Mouse (Mus musculus): ENCODE results near the gene Pkig. TPM values are rescaled to one million over a fixed set of nuclear protein-coding genes. Genes with fewer than 3 reads are reported as not detected.

The Pkig gene
- polyA plus RNA-seq, 1 experiment from 2014 or later, result 66.3 TPM

DNA sequence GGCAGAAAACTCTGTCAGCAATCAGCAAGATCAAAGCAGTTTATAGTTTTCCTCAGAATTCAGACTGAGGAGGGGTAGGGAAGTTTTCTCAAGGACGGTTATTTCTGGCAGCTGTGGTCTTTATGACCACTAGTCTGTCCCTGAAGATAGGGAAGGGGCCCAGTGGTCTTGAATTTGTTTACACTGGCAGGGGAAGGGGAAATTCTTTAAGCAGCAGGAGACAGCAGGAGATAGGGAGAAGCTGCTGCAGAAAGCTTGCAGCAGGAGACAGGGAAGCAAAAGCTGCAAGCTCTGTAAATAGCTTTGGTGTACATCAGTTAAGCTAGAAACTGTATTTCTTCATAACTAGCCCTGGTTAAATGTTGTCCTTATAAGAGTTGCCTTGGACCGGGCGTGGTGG is 16.5 kb upstream of the Pkig start:
- Histone ChIP-seq H3K27me3 (ENCODE audit: control insufficient read depth, insufficient read depth, low read length) (no peaks in the 10 kb centered on the region), H3K9ac (ENCODE audit: low read length) (no peak overlapping the region), H3K4me3 (ENCODE audit: low read depth, low read length) (no peak overlapping the region), H3K4me1 (replicated peaks; ENCODE audit: control insufficient read depth, insufficient read depth) (no peaks in the 10 kb centered on the region), H3K4me2 (replicated peaks; ENCODE audit: low read depth) (no peak overlapping the region), H3K36me3 (ENCODE audit: control insufficient read depth, insufficient read depth, low read length) (0 out of 2 replicates have a peak, but pooled peaks cover 1% of the 10 kb centered on the region), H3K9me3 (ENCODE audit: control insufficient read depth, low read length) (no peaks in the 10 kb centered on the region), H3K27ac (replicated peaks) (no peak overlapping the region)
- TF ChIP-seq EP300 (optimal IDR thresholded peaks at IDR 0.05), result no peak
- no peak for TF ChIP-seq CTCF (IDR thresholded peaks at IDR 0.05; ENCODE audit: low read depth)
- DNase-seq (ENCODE audit: low spot score), result no peak
- ATAC-seq (ENCODE audit: low FRiP score, low TSS enrichment), result no peak
- 55% methylated on average over 3 of the region's 3 CpGs for WGBS

DNA sequence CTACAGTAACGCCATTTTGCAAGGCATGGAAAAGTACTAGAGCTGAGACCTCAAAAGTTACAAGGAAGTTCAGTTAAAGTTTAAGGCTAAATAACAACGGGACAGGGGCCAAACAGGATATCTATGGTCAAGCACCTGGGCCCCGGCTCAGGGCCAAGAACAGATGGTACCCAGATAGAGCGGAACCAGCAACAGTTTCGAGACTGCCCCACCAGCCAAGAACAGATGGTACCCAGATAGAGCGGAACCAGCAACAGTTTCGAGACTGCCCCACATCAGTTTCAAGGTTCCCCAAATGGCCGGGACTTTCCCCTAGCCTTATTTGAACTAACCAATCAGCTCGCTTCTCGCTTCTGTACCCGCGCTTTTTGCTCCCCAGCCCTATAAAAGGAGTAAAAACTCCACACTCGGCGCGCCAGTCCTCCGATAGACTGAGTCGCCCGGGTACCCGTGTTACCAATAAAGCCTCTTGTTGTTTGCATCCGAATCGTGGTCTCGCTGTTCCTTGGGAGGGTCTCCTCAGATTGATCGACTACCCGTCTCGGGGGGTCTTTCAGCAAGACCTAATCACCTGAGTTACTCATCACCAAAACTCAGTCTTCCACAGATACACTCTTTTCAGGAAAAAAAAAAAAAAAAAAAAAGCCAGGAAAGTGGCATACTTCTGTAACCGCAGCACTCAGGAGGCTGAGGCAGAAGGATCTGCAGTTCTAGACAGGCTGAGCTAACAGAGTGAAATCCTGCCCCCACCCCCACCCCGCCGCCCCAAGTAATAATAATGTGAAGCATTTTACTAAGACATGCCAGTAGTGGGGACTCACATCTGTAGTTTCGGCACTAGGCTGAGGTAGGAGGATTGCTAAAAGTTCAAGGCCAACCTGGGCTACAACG is 15.3 kb upstream of the Pkig start:
- no peak for ATAC-seq (ENCODE audit: low FRiP score, low TSS enrichment)
- Histone ChIP-seq H3K36me3 (ENCODE audit: control insufficient read depth, insufficient read depth, low read length) (no peaks in the 10 kb centered on the region), H3K27ac (replicated peaks) (no peak overlapping the region; the same call in 1 of the 2 replicates), H3K9ac (ENCODE audit: low read length) (no peak overlapping the region), H3K9me3 (ENCODE audit: control insufficient read depth, low read length) (no peaks in the 10 kb centered on the region), H3K4me1 (replicated peaks; ENCODE audit: control insufficient read depth, insufficient read depth) (no peaks in the 10 kb centered on the region), H3K27me3 (ENCODE audit: control insufficient read depth, insufficient read depth, low read length) (no peaks in the 10 kb centered on the region), H3K4me2 (replicated peaks; ENCODE audit: low read depth) (peak overlapping the region; percentile 65), H3K4me3 (ENCODE audit: low read depth, low read length) (peak overlapping the region; percentile 87; the same call in 1 of the 2 replicates)
- peak; percentile 28 for DNase-seq (ENCODE audit: low spot score)
- 87% methylated on average over 30 of the region's 30 CpGs for WGBS
- TF ChIP-seq CTCF (IDR thresholded peaks at IDR 0.05; ENCODE audit: low read depth) (no peak), EP300 (optimal IDR thresholded peaks at IDR 0.05) (no peak)

DNA sequence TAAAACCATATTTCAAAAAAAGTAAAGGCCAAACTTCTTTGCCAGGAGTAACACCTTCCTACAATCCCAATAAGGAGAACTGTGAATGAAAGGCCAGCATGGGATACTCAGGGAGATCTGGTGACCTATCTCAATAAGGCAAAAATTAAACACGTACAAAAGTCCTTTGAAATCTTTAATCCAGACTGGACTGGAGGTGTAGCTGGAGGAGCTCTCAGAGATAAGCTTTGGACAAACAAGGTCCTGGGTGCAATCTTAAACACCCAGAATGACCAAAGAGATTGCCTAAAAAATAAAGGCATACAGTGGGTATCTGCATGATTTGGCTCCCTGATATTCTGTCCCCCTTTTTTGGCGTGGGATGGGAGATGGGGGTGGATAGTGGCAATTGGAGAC is 14.6 kb upstream of the Pkig start:
- ATAC-seq (ENCODE audit: low FRiP score, low TSS enrichment) (no peak), DNase-seq (ENCODE audit: low spot score) (no peak)
- peak overlapping the region; percentile 100; the same call in 1 of the 2 replicates for H3K27ac ChIP-seq (replicated peaks)
- no peaks in the 10 kb centered on the region for H3K4me1 ChIP-seq (replicated peaks; ENCODE audit: control insufficient read depth, insufficient read depth)
- H3K36me3 ChIP-seq (ENCODE audit: control insufficient read depth, insufficient read depth, low read length), result no peaks in the 10 kb centered on the region
- TF ChIP-seq EP300 (optimal IDR thresholded peaks at IDR 0.05), result no peak
- TF ChIP-seq CTCF (IDR thresholded peaks at IDR 0.05; ENCODE audit: low read depth), result no peak
- WGBS, result 68% methylated on average over 2 of the region's 2 CpGs
- H3K27me3 ChIP-seq (ENCODE audit: control insufficient read depth, insufficient read depth, low read length), result no peaks in the 10 kb centered on the region
- H3K9ac ChIP-seq (ENCODE audit: low read length), result peak overlapping the region; percentile 97; the same call in 1 of the 2 replicates
- peak overlapping the region; percentile 65 for H3K4me2 ChIP-seq (replicated peaks; ENCODE audit: low read depth)
- H3K9me3 ChIP-seq (ENCODE audit: control insufficient read depth, low read length), result no peaks in the 10 kb centered on the region
- H3K4me3 ChIP-seq (ENCODE audit: low read depth, low read length), result peak overlapping the region; percentile 87

DNA sequence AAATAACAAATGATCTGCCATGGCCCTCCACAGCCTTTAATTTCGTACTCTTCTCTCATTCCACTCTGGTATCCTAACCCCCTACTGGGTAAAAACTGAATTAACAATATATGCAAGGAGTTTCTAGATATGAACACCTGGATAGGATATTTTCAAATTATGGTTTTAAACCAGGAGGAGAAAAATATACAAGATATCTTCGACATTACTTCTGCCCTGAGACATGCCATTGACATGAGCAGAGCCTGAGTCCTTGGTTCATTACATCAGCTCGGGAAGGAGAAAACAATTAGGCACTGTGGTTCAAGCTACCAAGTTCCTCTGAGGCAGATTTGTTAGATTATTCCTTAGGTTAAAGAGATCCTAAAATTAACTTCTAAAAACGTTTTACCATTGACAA is 14.1 kb upstream of the Pkig start:
- no peaks in the 10 kb centered on the region for H3K4me1 ChIP-seq (replicated peaks; ENCODE audit: control insufficient read depth, insufficient read depth)
- WGBS, result 9% methylated on average over 4 of the region's 4 CpGs
- peak overlapping the region; percentile 100 for H3K27ac ChIP-seq (replicated peaks)
- H3K4me2 ChIP-seq (replicated peaks; ENCODE audit: low read depth), result peak overlapping the region; percentile 65
- H3K9ac ChIP-seq (ENCODE audit: low read length), result peak overlapping the region; percentile 97
- H3K4me3 ChIP-seq (ENCODE audit: low read depth, low read length), result peak overlapping the region; percentile 87
- no peaks in the 10 kb centered on the region for H3K27me3 ChIP-seq (ENCODE audit: control insufficient read depth, insufficient read depth, low read length)
- H3K9me3 ChIP-seq (ENCODE audit: control insufficient read depth, low read length), result no peaks in the 10 kb centered on the region
- ATAC-seq (ENCODE audit: low FRiP score, low TSS enrichment), result no peak
- DNase-seq (ENCODE audit: low spot score), result no peak
- TF ChIP-seq CTCF (IDR thresholded peaks at IDR 0.05; ENCODE audit: low read depth), result peak; percentile 45
- TF ChIP-seq EP300 (optimal IDR thresholded peaks at IDR 0.05), result no peak
- H3K36me3 ChIP-seq (ENCODE audit: control insufficient read depth, insufficient read depth, low read length), result no peaks in the 10 kb centered on the region

DNA sequence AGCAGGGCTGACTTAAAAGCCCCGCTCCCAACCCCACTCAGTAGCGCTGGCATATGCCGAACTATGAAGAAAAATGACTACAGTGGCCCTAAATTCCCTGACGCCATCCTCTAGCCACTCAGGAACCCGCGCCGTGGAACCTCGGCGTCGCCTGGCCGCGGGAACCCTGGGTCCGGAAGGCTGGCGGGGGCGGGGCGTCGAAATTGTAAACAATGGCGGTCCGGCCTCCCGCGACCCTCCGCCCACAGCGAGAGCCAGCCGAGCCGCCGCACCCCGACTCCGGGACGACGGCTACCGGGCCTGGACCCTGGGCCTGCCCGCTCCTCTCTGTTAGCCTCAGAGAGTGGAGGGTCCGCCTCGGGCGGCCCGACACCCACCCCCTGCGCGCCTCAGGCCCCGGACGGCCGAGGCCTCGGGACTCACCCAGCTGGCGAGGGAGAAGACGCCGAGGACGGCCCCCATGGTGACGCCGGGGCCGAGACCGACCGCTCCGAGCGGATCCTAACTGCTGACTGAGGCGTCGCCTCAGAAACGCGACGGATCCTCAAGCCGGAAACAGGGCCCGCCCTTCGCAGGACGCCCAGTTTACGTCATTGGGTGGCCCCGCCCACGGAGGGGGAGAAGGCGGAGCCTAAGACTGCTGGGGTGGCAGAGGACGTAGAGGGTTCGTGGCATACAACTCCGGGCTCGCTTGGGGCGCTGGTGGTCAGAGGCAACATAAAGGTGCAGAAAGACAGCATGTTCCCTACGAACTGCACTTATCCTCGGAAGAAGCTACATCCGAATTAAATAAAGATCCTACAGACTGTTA is 13.4 kb upstream of the Pkig start, which contains the start of gene Serinc3:
TSS of gene Serinc3 (minus strand) at position 557 of the 811 bp plus-strand sequence.
- TF ChIP-seq CTCF (IDR thresholded peaks at IDR 0.05; ENCODE audit: low read depth) (peak; percentile 71), EP300 (optimal IDR thresholded peaks at IDR 0.05) (no peak)
- Histone ChIP-seq H3K36me3 (ENCODE audit: control insufficient read depth, insufficient read depth, low read length) (no peaks in the 10 kb centered on the region), H3K27ac (replicated peaks) (peak within 1 kb of the TSS; percentile 100), H3K27me3 (ENCODE audit: control insufficient read depth, insufficient read depth, low read length) (no peaks in the 10 kb centered on the region), H3K4me2 (replicated peaks; ENCODE audit: low read depth) (peak within 1 kb of the TSS; percentile 65), H3K9me3 (ENCODE audit: control insufficient read depth, low read length) (no peaks in the 10 kb centered on the region), H3K4me1 (replicated peaks; ENCODE audit: control insufficient read depth, insufficient read depth) (no peaks in the 10 kb centered on the region), H3K9ac (ENCODE audit: low read length) (peak within 1 kb of the TSS; percentile 97), H3K4me3 (ENCODE audit: low read depth, low read length) (peak within 1 kb of the TSS; percentile 87)
- under 1% methylated on average over 68 of the region's 74 CpGs for WGBS
- peak; percentile 99 for DNase-seq (ENCODE audit: low spot score)
- peak; percentile 97 for ATAC-seq (ENCODE audit: low FRiP score, low TSS enrichment)
